Mouse (Mus musculus) ovary, postnatal 36 days (tissue): ENCODE results near the gene Sat1.
A peak's percentile ranks its signal among the peaks of the same experiment; 100 is the strongest.
"Not testable (repeated sequence)": the region's sequence is repeated elsewhere in the genome, so short reads cannot be mapped to it uniquely, and the experiment has no call there.

Experiments used
- DNase-seq: peaks from one replicate; pipeline ENCODE4 v3.0.0; 2022; ENCODE audit warnings: low spot score, mixed read lengths

Gene Sat1

DNA sequence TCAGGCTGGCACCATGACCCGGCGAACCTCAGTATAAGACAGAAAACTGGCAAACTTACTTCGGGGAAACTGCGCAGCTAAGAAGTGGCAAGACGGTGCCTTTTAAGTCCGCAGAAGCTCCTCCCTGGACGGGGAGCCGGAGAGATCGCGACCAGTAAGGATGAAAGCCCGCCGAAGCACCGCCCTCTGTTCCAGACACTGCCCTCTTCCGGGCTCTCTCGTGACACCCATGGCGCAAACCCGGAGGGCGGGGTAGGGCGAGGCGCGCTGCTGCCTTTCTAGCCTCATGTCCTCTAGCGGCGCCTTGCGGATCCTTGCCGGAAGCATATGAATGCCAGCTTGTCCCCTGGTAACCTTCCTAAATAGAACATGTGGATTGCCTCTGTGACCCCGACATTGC is at the start of gene Sat1:
Gene Sat1 (minus strand): TSS at position 179 of the 400 bp plus-strand sequence.
- DNase-seq, result peak; percentile 89

- no peak for DNase-seq
Measured at GRCm38 (mm10) chrX:155262915-155263252, 46.6 kb upstream of the Sat1 start.

- peak; percentile 84 for DNase-seq
Measured at GRCm38 (mm10) chrX:155262235-155262914, 46.1 kb upstream of the Sat1 start, which contains the start of gene Acot9. Gene Acot9 (plus strand): TSS chrX:155262443.

DNA sequence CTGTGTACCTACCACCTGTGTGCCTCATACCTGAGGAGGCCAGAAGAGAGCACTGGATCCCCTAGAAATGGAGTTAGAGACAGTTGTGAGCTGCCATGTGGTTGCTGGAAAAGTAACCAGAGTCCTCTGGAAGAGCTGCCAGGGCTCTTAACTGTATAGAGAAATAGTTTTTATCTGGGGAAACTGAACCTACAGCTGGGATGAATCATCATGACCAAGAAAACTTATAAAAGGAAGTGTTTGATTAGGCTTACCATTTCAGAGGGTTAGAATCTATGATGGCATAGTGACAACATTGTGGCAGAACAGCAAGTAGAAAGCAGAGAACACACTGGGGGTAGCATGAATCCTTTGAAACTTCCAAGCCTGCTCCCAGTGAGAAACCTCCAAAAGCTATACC is 40.6 kb upstream of the Sat1 start:
- DNase-seq, result no peak

DNA sequence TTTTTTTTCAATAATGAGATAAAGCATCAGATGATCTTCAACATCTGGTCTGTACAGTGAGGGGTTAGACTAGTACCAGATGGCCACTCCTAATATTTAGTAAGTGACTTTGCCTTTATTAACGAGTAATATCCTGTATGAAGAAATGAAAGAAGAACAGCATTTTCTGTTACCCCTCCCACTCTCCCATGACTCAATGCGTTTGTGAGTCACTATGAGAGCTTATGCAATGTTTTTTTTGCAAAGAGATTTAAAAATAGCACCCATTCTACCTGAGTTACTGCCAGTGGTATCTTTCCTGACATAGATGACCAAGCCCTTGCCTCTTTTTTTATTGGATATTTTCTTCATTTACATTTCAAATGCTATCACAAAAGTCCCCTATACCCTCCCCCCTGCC is 2.0 kb upstream of the Sat1 start:
- no peak for DNase-seq

DNA sequence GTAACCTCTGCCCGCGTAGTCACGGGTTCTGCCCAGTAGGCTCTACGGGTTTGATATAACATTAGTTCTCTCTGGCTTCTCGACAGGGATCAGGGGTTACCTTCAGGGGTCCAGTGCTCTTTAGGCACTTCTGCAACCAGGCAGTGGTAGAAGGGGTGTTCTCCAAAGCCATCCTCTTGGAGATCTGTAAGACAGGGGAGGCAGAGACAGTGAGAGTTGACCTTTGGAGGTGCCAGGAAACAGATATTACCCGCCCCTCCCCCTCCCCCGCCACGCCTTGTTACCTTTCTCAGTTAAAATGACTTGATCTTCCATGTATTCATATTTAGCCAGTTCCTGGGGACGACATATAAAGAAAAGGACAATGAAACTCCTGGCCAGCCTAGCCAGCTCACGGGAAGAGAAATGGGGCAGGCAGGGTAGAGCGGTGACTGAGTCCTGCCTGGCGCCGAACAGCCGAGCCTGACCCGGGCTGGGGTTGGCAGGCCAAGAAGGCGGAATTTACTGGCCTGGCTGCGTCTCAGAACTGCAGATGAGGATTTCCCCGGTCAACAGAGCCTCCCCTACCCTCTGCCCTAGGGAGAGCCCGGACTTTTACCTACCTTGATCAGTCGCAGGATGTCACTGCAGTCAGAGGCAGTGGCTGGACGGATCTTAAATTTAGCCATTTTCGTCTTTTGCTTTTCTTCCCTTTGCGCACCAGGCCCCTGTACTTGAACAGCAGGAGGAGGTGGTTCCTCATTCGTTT is 574 bp downstream of the Sat1 start:
- peak; percentile 29 for DNase-seq

DNA sequence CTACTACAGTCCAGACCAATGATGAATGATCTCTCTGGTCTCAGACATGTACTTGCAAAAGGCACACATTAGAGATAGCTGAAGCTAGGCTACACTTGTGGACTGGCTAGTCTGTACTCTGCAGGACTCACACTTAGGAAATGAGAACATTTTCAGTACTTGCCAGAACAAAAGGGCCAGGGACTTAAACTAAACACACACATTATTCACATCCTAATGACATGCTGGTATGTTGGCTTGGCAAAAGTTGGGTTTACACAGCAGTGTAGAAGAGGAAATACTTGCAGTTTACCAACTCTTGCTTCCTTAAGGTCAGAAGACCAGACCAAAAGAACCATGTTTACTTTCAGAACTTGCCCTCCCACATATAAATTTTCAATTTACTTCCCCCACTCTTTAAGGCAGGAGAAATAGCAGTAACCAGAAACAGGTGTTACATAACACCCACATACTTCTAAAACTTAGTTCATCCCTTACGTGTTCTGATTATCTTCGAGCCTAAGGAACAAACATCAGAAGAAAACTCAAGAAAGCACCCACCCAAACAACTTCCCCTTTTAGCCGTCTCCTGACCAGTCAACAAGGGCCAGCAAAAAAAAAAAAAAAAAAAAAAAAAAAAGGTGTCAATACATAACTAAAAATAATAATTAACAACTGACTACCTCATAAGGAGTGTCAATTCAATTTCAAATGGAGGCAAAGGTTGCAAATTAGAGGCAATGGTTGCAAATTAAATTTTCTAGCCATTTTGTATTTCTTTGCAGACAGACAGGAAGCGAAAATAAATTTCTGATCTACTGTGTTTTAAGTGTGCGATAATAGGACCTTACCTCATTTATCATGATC is 1.7 kb downstream of the Sat1 start:
- DNase-seq, result no peak

DNA sequence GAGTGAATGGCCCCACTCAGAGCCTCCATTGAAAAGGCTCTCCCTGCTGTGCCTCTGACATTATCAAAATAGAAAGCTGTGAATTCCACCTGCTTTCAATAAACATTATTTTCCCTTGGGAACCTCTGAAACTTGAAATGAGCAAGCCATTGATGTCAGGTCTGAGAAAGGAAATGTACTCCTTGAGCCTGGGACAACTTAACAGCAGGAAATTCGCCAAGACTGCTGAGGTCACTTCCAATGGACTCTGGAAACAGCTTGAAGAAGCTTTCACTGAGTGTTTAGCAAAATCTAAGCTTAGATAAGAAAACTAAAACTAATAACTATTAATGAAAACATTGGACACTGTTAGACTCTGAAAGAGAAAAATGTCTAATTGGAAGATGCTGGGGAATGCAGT is 7.6 kb downstream of the Sat1 start:
- DNase-seq, result no peak

DNA sequence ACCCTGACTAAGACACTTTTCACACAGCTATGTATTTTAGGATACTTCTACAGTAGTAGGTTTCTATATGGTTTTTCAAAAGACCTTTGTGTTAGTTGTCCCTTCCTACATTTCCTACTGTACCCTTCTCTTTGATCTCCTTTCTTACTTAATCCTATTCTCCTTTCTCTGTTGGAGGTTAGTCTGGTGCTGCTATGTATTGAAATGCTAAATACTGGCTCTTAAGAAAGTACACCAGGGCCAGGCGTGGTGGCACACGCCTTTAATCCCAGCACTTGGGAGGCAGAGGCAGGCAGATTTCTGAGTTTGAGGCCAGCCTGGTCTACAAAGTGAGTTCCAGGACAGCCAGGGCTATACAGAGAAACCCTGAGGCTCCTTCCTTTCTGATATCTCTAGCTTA is 10.8 kb downstream of the Sat1 start:
- DNase-seq, result not testable (repeated sequence)

DNA sequence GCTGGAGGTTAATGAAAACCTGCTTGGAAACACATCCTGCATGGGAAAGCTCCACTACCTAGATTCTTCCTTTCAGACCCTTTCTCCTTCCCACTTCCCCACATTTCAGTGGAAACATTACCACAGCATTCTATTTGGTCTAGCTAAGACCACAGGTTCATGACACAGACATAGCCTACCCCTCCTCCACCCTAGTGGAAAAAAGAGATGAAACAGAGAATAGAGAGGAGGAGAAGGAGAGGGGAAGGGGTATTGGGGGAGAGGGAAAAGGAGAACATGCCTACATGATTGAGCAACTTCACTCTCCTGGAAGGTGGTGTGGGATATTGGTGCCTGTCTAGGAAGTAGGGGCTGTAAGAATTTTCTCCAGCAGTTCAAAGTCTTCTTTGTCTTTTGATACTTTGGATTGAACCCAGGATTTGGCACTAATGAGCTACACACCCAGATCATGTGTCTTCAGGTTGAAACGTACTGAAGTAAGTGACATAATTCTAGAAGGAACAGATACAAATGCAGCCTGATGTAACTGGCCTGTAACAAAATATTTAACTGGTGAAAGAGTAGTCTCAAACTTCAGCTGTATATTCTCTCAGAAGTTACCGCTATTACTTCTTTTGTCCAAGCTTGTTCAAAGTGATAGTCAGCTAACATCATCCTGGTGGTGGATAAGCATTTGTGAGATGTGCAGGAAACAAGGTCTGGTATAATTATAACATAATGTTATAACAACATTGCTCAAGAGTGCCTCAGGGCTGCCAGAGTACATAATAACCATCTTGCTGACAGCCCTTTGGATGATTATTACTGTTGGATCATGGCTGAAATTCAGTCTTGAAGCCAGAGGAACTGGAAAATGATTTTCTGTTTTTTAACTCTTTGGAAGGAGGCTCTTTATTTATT is 13.6 kb downstream of the Sat1 start:
- DNase-seq, result no peak

- DNase-seq, result no peak
Measured at GRCm38 (mm10) chrX:155201799-155202198, 14.4 kb downstream of the Sat1 start.

DNA sequence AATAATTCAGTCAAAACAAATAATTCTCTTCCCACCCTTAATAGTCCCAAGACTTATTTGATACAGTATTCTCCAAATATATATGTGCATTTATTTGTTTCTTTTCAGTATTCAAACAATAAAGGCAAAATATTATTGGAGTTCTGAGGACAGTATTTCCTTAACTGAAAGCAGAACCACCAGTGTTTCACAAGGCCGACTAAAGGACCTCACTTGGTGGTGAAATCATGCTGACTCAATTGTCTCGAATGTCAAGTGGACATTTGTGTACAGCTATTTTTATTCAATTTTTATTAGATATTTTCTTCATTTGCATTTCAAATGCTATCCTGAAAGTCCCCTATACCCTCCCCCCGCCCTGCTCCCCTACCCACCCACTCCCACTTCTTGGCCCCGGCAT is 21.3 kb downstream of the Sat1 start:
- DNase-seq, result no peak

- no peak for DNase-seq
Measured at GRCm38 (mm10) chrX:155193732-155194443, 22.4 kb downstream of the Sat1 start.

GRCm38 (mm10) chrX:155191941-155192340 is 24.3 kb downstream of the Sat1 start:
- DNase-seq, result no peak

DNA sequence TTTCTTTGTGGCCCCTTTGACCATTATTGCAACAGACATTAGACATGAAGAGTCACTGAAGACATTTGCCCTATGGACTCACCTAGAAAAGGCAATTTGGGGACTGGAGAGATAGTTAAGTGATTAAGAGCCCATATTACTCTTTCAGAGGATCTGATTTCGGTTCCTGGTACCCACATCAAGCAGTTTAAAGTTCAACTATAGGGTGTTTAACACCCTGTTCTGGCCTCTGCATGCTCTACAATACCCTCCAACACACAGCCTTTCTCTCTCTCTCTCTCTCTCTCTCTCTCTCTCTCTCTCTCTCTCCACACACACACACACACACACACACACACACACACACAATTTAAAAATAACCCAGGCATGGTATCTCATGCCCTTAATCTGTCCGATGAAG is 38.6 kb downstream of the Sat1 start:
- no peak for DNase-seq

GRCm38 (mm10) chrX:155177230-155177629 is 39.0 kb downstream of the Sat1 start:
- DNase-seq, result no peak

- DNase-seq, result no peak
Measured at GRCm38 (mm10) chrX:155175568-155175967, 40.7 kb downstream of the Sat1 start.

- no peak for DNase-seq
Measured at GRCm38 (mm10) chrX:155172310-155172709, 43.9 kb downstream of the Sat1 start.

DNA sequence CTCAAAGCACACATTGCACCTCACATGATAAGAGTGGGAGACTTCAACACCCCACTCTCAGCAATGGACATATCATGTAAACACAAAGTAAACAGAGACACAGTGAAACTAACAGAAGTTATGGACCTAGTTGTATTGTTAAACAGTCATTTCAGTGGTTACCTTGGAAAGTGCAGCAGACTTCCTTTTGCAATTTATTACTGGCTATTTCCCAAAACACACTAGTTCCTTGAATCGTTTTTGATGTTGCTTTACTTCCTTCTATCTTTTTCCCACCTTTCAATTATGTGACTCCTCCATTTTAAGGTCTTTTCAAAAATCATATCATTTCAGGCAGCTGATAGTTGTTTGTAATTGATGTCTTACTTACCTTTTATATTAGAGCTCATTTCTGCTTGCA is 44.5 kb downstream of the Sat1 start:
- no peak for DNase-seq

DNA sequence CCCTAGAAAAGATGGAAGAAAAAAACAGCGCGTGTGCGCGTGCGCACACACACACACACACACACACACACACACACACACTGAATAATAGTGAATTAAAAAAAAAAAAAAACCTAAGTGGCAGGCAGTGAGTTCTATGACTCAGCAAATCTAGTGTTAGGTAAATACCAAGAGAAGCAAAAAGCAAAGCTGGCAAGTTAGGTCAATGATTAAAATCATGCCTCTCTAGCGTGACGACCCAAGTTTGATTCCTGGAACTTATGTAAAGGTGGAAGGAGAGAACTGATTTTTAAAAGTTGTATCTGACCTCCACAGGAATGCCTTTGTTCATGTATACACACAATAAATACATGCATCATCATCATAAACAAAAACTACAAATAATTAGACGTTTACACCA is 46.4 kb downstream of the Sat1 start:
- DNase-seq, result no peak

GRCm38 (mm10) chrX:155167667-155168066 is 48.6 kb downstream of the Sat1 start:
- no peak for DNase-seq
